Mouse (Mus musculus) Muller cell, postnatal 12 days (primary cell): ENCODE measurements at regions not wholly inside any gene's neighbourhood (a gene's known extent, or its start where the extent isn't known, plus 50 kb on each side); places are given as distances from the start of the nearest gene placed in this dataset.

ENCODE experiments used
- DNase-seq: peaks from one replicate; pipeline ENCODE4 v3.0.0-alpha.2; 2015; ENCODE audit errors: inconsistent ontology term

- DNase-seq, result no peak
Measured at GRCm38 (mm10) chr9:30772456-30772855, 149.8 kb downstream of the Adamts15 start.

- DNase-seq, result no peak
Measured at GRCm38 (mm10) chr9:30770436-30771173, 151.6 kb downstream of the Adamts15 start.

GRCm38 (mm10) chr9:30769435-30769729 lies 152.9 kb downstream of the Adamts15 start:
- DNase-seq, result no peak

GRCm38 (mm10) chr9:30768665-30769434 lies 153.4 kb downstream of the Adamts15 start:
- no peak for DNase-seq

- DNase-seq, result no peak
Measured at GRCm38 (mm10) chr9:30766701-30767100, 155.6 kb downstream of the Adamts15 start.

GRCm38 (mm10) chr9:30766171-30766570 lies 156.1 kb downstream of the Adamts15 start:
- DNase-seq, result peak; percentile 40

- no peak for DNase-seq
Measured at GRCm38 (mm10) chr9:30765017-30765569, 157.2 kb downstream of the Adamts15 start.

- no peak for DNase-seq
Measured at GRCm38 (mm10) chr9:30762913-30763312, 159.3 kb downstream of the Adamts15 start.

- no peak for DNase-seq
Measured at GRCm38 (mm10) chr9:30758121-30758520, 164.1 kb downstream of the Adamts15 start.

GRCm38 (mm10) chr9:30757406-30757805 lies 164.8 kb downstream of the Adamts15 start:
- no peak for DNase-seq

GRCm38 (mm10) chr9:30756796-30757195 lies 165.5 kb downstream of the Adamts15 start:
- DNase-seq, result no peak

GRCm38 (mm10) chr9:30755586-30755985 lies 166.7 kb downstream of the Adamts15 start:
- peak; percentile 31 for DNase-seq

GRCm38 (mm10) chr9:30754826-30755225 lies 167.4 kb downstream of the Adamts15 start:
- no peak for DNase-seq

GRCm38 (mm10) chr9:30743471-30743870 lies 178.8 kb downstream of the Adamts15 start:
- DNase-seq, result no peak

- DNase-seq, result no peak
Measured at GRCm38 (mm10) chr9:30742471-30743098, 179.7 kb downstream of the Adamts15 start.

- no peak for DNase-seq
Measured at GRCm38 (mm10) chr9:30731687-30732086, 190.6 kb downstream of the Adamts15 start.

GRCm38 (mm10) chr9:30723364-30724070 lies 198.7 kb downstream of the Adamts15 start:
- no peak for DNase-seq

GRCm38 (mm10) chr9:30721861-30722260 lies 200.4 kb downstream of the Adamts15 start:
- DNase-seq, result no peak

- DNase-seq, result peak; percentile 5
Measured at GRCm38 (mm10) chr9:30716421-30717170, 205.7 kb downstream of the Adamts15 start.

GRCm38 (mm10) chr9:30710131-30710530 lies 212.1 kb downstream of the Adamts15 start:
- no peak for DNase-seq

GRCm38 (mm10) chr9:30699848-30700247 lies 222.4 kb downstream of the Adamts15 start:
- DNase-seq, result no peak
